Mouse (Mus musculus) hindbrain, postnatal 0 days (tissue): Measurements from ENCODE around the gene Amotl1. TPM values are rescaled to one million over a fixed set of nuclear protein-coding genes. Genes with fewer than 3 reads are reported as not detected.
"Not testable (repeated sequence)": the region's sequence is repeated elsewhere in the genome, so short reads cannot be mapped to it uniquely, and the experiment has no call there.

Experiments used
- ATAC-seq: fragments of 200-750 bp; cut with Nextera tagmentation; 2 replicates; pipeline ENCODE4 v1.8.0; 2017; ENCODE audit warnings: mild to moderate bottlenecking, moderate TSS enrichment, moderate library complexity
- DNase-seq: peaks from one replicate; pipeline ENCODE4 v3.0.0-alpha.2; 2015; ENCODE audit warnings: low spot score
- H3K27ac ChIP-seq: fragments of 300-500 bp; sonication (generic); 2 replicates; pipeline ENCODE4 v1.5.1; 2014; ENCODE audit warnings: mild to moderate bottlenecking
- H3K27me3 ChIP-seq: fragments of 300-500 bp; sonication (generic); 2 replicates; pipeline ENCODE4 v1.6.1; 2014; ENCODE audit warnings: low read length, mixed read lengths; ENCODE audit not compliant: insufficient read depth
- H3K36me3 ChIP-seq: fragments of 300-500 bp; sonication (generic); 2 replicates; pipeline ENCODE4 v1.6.1; 2014; ENCODE audit warnings: low read length, mixed read lengths; ENCODE audit not compliant: insufficient read depth
- H3K4me1 ChIP-seq: fragments of 300-500 bp; sonication (generic); 2 replicates; pipeline ENCODE4 v1.6.1; 2014; ENCODE audit warnings: antibody characterized with exemption, low read length, mixed read lengths; ENCODE audit not compliant: insufficient read depth
- H3K4me2 ChIP-seq: fragments of 300-500 bp; sonication (generic); 2 replicates; pipeline ENCODE4 v1.6.1; 2014; ENCODE audit warnings: low read depth, mild to moderate bottlenecking, low read length, moderate library complexity, mixed read lengths
- H3K4me3 ChIP-seq: fragments of 300-500 bp; sonication (generic); 2 replicates; pipeline ENCODE4 v1.5.1; 2014; ENCODE audit warnings: low read length
- H3K9ac ChIP-seq: fragments of 300-500 bp; sonication (generic); replicated peaks from 2 replicates; pipeline ENCODE4 v1.6.1; 2014; ENCODE audit warnings: mild to moderate bottlenecking, low read length, moderate library complexity, mixed read lengths
- H3K9me3 ChIP-seq: fragments of 300-500 bp; sonication (generic); 2 replicates; pipeline ENCODE4 v1.6.1; 2016; ENCODE audit warnings: low read length, mixed read lengths
- CTCF ChIP-seq: IDR thresholded peaks from 2 replicates; pipeline ENCODE4 v1.5.1; 2016; ENCODE audit warnings: antibody characterized with exemption, control low read depth, low read depth
- WGBS: fragments of 180-500 bp; shearing (Covaris S2); extraction: QIAGEN DNeasy Blood & Tissue Kit; methylation state at CpG from one replicate; pipeline ENCODE4 v1.1.7; 2014; 5-methylcytosine and 5-hydroxymethylcytosine counted together
- polyA plus RNA-seq: library from polyadenylated mRNA; unstranded; fragments of >200 nt; fragmentation: Nextera tagmentation; extraction: Ambion mirVana; gene quantifications from 2 replicates; pipeline ENCODE4 v1.2.1, GENCODE M21; 2015
- total RNA-seq: library from RNA; depleted of rRNA; stranded (reverse); fragments of >200 nt; gene quantifications from 2 replicates; pipeline ENCODE4 v1.2.3, GENCODE M21; 2014

The Amotl1 gene
- total and polyA plus RNA-seq, 2 experiments from 2014 or later: 4.4 to 27.0 TPM

- Histone ChIP-seq H3K4me2 (no peak overlapping the region), H3K9ac (no peak overlapping the region), H3K27me3 (no peaks in the 10 kb centered on the region), H3K9me3 (peaks cover 4% of the 10 kb centered on the region; the same call in 1 of the 2 replicates), H3K27ac (no peak overlapping the region), H3K4me3 (no peak overlapping the region), H3K36me3 (no peaks in the 10 kb centered on the region), H3K4me1 (peaks cover 3% of the 10 kb centered on the region; the same call in 1 of the 2 replicates)
- DNase-seq: no peak
- no peak for ATAC-seq
- no peak for TF ChIP-seq CTCF
- 89% methylated on average over 8 of the region's 8 CpGs for WGBS
Observed at GRCm38 (mm10) chr9:14674506-14674905, 29.6 kb upstream of the Amotl1 start.

- peaks cover 3% of the 10 kb centered on the region; the same call in 1 of the 2 replicates for H3K4me1 ChIP-seq
- no peak for TF ChIP-seq CTCF
- no peak for ATAC-seq
- 95% methylated on average over 4 of the region's 4 CpGs for WGBS
- DNase-seq: no peak
- no peaks in the 10 kb centered on the region for H3K27me3 ChIP-seq
- H3K27ac ChIP-seq: no peak overlapping the region
- H3K4me2 ChIP-seq: no peak overlapping the region
- no peaks in the 10 kb centered on the region for H3K9me3 ChIP-seq
- no peaks in the 10 kb centered on the region for H3K36me3 ChIP-seq
- no peak overlapping the region for H3K4me3 ChIP-seq
- no peak overlapping the region for H3K9ac ChIP-seq
Observed at GRCm38 (mm10) chr9:14673109-14673508, 28.3 kb upstream of the Amotl1 start.

GRCm38 (mm10) chr9:14671965-14672364, 27.1 kb upstream of the Amotl1 start:
- H3K4me3 ChIP-seq, H3K9ac ChIP-seq, ATAC-seq, H3K27me3 ChIP-seq, H3K36me3 ChIP-seq, H3K4me2 ChIP-seq, H3K27ac ChIP-seq, DNase-seq, H3K4me1 ChIP-seq, H3K9me3 ChIP-seq: not testable (repeated sequence)
- 40% methylated on average over 5 of the region's 5 CpGs for WGBS

GRCm38 (mm10) chr9:14668382-14668781, 23.5 kb upstream of the Amotl1 start:
- no peaks in the 10 kb centered on the region for H3K36me3 ChIP-seq
- TF ChIP-seq CTCF: no peak
- H3K4me1 ChIP-seq: no peaks in the 10 kb centered on the region
- no peak overlapping the region for H3K4me3 ChIP-seq
- H3K4me2 ChIP-seq: no peak overlapping the region
- H3K9me3 ChIP-seq: no peaks in the 10 kb centered on the region
- 87% methylated on average over 3 of the region's 3 CpGs for WGBS
- DNase-seq: no peak
- H3K27me3 ChIP-seq: no peaks in the 10 kb centered on the region
- no peak overlapping the region for H3K9ac ChIP-seq
- no peak for ATAC-seq
- no peak overlapping the region for H3K27ac ChIP-seq

GRCm38 (mm10) chr9:14666071-14666470, 21.2 kb upstream of the Amotl1 start:
- H3K9me3 ChIP-seq: no peaks in the 10 kb centered on the region
- no peak overlapping the region for H3K9ac ChIP-seq
- DNase-seq (no peak), ATAC-seq (no peak)
- H3K4me2 ChIP-seq: no peak overlapping the region
- 87% methylated on average over 3 of the region's 3 CpGs for WGBS
- H3K4me1 ChIP-seq: no peaks in the 10 kb centered on the region
- no peak overlapping the region for H3K4me3 ChIP-seq
- no peaks in the 10 kb centered on the region for H3K36me3 ChIP-seq
- no peak overlapping the region for H3K27ac ChIP-seq
- no peaks in the 10 kb centered on the region for H3K27me3 ChIP-seq
- TF ChIP-seq CTCF: no peak

GRCm38 (mm10) chr9:14663591-14663990, 18.7 kb upstream of the Amotl1 start:
- H3K9me3 ChIP-seq: no peaks in the 10 kb centered on the region
- ATAC-seq (no peak), DNase-seq (no peak)
- H3K27me3 ChIP-seq: no peaks in the 10 kb centered on the region
- no peak overlapping the region for H3K27ac ChIP-seq
- no peak overlapping the region for H3K9ac ChIP-seq
- TF ChIP-seq CTCF: no peak
- H3K4me3 ChIP-seq: no peak overlapping the region
- H3K4me1 ChIP-seq: no peaks in the 10 kb centered on the region
- H3K4me2 ChIP-seq: no peak overlapping the region
- WGBS: 94% methylated on average over 2 of the region's 2 CpGs
- H3K36me3 ChIP-seq: no peaks in the 10 kb centered on the region

- Histone ChIP-seq H3K9me3 (no peaks in the 10 kb centered on the region), H3K4me2 (no peak overlapping the region), H3K4me3 (no peak overlapping the region), H3K27ac (no peak overlapping the region), H3K4me1 (no peaks in the 10 kb centered on the region), H3K27me3 (no peaks in the 10 kb centered on the region), H3K9ac (no peak overlapping the region), H3K36me3 (no peaks in the 10 kb centered on the region)
- ATAC-seq (no peak), DNase-seq (no peak)
- no peak for TF ChIP-seq CTCF
- 74% methylated on average over 7 of the region's 7 CpGs for WGBS
Observed at GRCm38 (mm10) chr9:14662876-14663275, 18.0 kb upstream of the Amotl1 start.
